Comparison of ENCODE assay signal across 35 mouse cellular contexts in genomic region chr8:121912831-121913230, GRCm38 (mm10). TPM values are rescaled to one million over a fixed set of nuclear protein-coding genes. Genes with fewer than 3 reads are reported as not detected.
A peak's percentile ranks its signal among the peaks of the same experiment; 100 is the strongest.
DNase-seq lines count a peak whose midpoint lies in the region; ATAC-seq and TF ChIP-seq lines count a peak whose summit lies in the region.
"Had no signal": no experiment of that assay in that cellular context is flagged by ENCODE, and none has a peak within 500 bp of the region (broad histone marks: within the 10 kb centered on the region; RNA-seq: fewer than 3 reads in every experiment).

No protein-coding gene starts in this region.

- no peak overlapping the region for H3K4me2 ChIP-seq in hindbrain, postnatal 0 days (ENCODE audit: low read depth, low read length)
- no peak overlapping the region for H3K4me2 ChIP-seq in liver, embryonic 13.5 days
- H3K4me2 ChIP-seq in midbrain, embryonic 13.5 days (replicated peaks) = no peak overlapping the region
- H3K4me2 ChIP-seq: embryonic facial prominence, embryonic 15.5 days; forebrain, embryonic 12.5 days; heart, embryonic 15.5 days; limb, embryonic 13.5 days had no signal

- no peak for DNase-seq in hindbrain, postnatal 0 days (ENCODE audit: low spot score)
- no peak for DNase-seq in hindbrain, embryonic 10.5 days (ENCODE audit: low spot score)
- no peak for DNase-seq in testis, postnatal 10 days (ENCODE audit: low spot score)
- DNase-seq in liver, embryonic 13.5 days = no peak
- DNase-seq in heart, postnatal 10 days = no peak
- DNase-seq: adrenal gland, adult 2 months; adrenal gland, postnatal 36 days; cerebellum, adult 2 months; cerebellum, postnatal 14 days; gastrocnemius, postnatal 14 days; heart, adult 11 months; heart, postnatal 4 days; kidney, adult 9 months; kidney, postnatal 10 days; layer of hippocampus, adult 9-11 months; lung, adult 18-20 months; lung, postnatal 10 days; midbrain, embryonic 14.5 days; right cerebral cortex, postnatal 4 days had no signal

- TF ChIP-seq POLR2A in testis, adult 2 months (IDR thresholded peaks at IDR 0.05; ENCODE audit: control insufficient read depth, low read depth, low read length) = no peak

- no peaks in the 10 kb centered on the region for H3K27me3 ChIP-seq in hindbrain, postnatal 0 days (ENCODE audit: insufficient read depth, low read length)
- H3K27me3 ChIP-seq in hindbrain, embryonic 10.5 days (ENCODE audit: insufficient read depth, poor library complexity, severe bottlenecking) = peaks cover 26% of the 10 kb centered on the region
- no peaks in the 10 kb centered on the region for H3K27me3 ChIP-seq in testis, adult 2 months (ENCODE audit: control insufficient read depth, insufficient read depth, low read length)
- H3K27me3 ChIP-seq in liver, embryonic 13.5 days = no peaks in the 10 kb centered on the region
- peaks cover 12% of the 10 kb centered on the region for H3K27me3 ChIP-seq in midbrain, embryonic 13.5 days

- no peak for TF ChIP-seq CTCF in hindbrain, postnatal 0 days (IDR thresholded peaks at IDR 0.05; ENCODE audit: low read depth)
- TF ChIP-seq CTCF in testis, adult 2 months (IDR thresholded peaks at IDR 0.05; ENCODE audit: control insufficient read depth, insufficient read depth, insufficient replicate concordance, low read depth, low read length) = no peak

- 0 out of 2 replicates have a peak overlapping the region, but pooled peaks have one; percentile 13 for H3K9ac ChIP-seq in hindbrain, postnatal 0 days (replicated peaks; ENCODE audit: low read length)
- H3K9ac ChIP-seq in liver, embryonic 13.5 days = peak overlapping the region; percentile 29; the same call in 1 of the 2 replicates
- no peak overlapping the region for H3K9ac ChIP-seq in midbrain, embryonic 13.5 days (replicated peaks)
- H3K9ac ChIP-seq: embryonic facial prominence, embryonic 15.5 days; forebrain, embryonic 12.5 days; heart, embryonic 15.5 days; limb, embryonic 13.5 days had no signal

- H3K36me3 ChIP-seq in hindbrain, postnatal 0 days (ENCODE audit: insufficient read depth, low read length) = no peaks in the 10 kb centered on the region
- H3K36me3 ChIP-seq in hindbrain, embryonic 10.5 days = no peaks in the 10 kb centered on the region
- no peaks in the 10 kb centered on the region; the same call in 1 of the 2 replicates for H3K36me3 ChIP-seq in testis, adult 2 months (ENCODE audit: control insufficient read depth, insufficient read depth, low read length)
- H3K36me3 ChIP-seq in liver, embryonic 13.5 days = no peaks in the 10 kb centered on the region
- no peaks in the 10 kb centered on the region for H3K36me3 ChIP-seq in midbrain, embryonic 13.5 days
- H3K36me3 ChIP-seq: embryonic facial prominence, embryonic 10.5 days; embryonic facial prominence, embryonic 15.5 days; forebrain, embryonic 12.5 days; heart, embryonic 10.5 days; heart, embryonic 15.5 days; limb, embryonic 13.5 days had no signal

- H3K4me3 ChIP-seq in hindbrain, postnatal 0 days (ENCODE audit: low read length) = no peak overlapping the region
- H3K4me3 ChIP-seq in hindbrain, embryonic 10.5 days = no peak overlapping the region
- no peak overlapping the region for H3K4me3 ChIP-seq in testis, adult 2 months (ENCODE audit: control insufficient read depth, low read depth, low read length)
- no peak overlapping the region for H3K4me3 ChIP-seq in liver, embryonic 13.5 days (replicated peaks)
- no peak overlapping the region for H3K4me3 ChIP-seq in midbrain, embryonic 13.5 days (replicated peaks)
- H3K4me3 ChIP-seq: embryonic facial prominence, embryonic 10.5 days; embryonic facial prominence, embryonic 15.5 days; forebrain, embryonic 12.5 days; heart, embryonic 10.5 days; heart, embryonic 15.5 days; limb, embryonic 13.5 days had no signal

- intact Hi-C loops in heart, postnatal 10 days (cut with DNase I) = no loop called here

- no peak for ATAC-seq in hindbrain, postnatal 0 days
- ATAC-seq in liver, embryonic 13.5 days (ENCODE audit: low read depth) = peak; percentile 63
- ATAC-seq in midbrain, embryonic 13.5 days = no peak
- ATAC-seq: activated CD4-positive, CD25-positive, alpha-beta regulatory T cell, adult 4 months; CD4-positive, CD25-positive, alpha-beta regulatory T cell, adult 4 months; intestine, postnatal 0 days had no signal

- WGBS in hindbrain, postnatal 0 days = 70% methylated on average over 3 of the region's 3 CpGs
- WGBS in hindbrain, embryonic 10.5 days = 78% methylated on average over 3 of the region's 3 CpGs
- WGBS in liver, embryonic 13.5 days (ENCODE audit: insufficient replicate concordance) = 48% methylated on average over 3 of the region's 3 CpGs
- 75% methylated on average over 3 of the region's 3 CpGs for WGBS in midbrain, embryonic 13.5 days

- H3K4me1 ChIP-seq in hindbrain, postnatal 0 days (ENCODE audit: insufficient read depth, low read length) = no peaks in the 10 kb centered on the region
- H3K4me1 ChIP-seq in hindbrain, embryonic 10.5 days (replicated peaks) = peaks cover 38% of the 10 kb centered on the region
- peaks cover 23% of the 10 kb centered on the region for H3K4me1 ChIP-seq in testis, adult 2 months (ENCODE audit: control insufficient read depth, insufficient read depth, low read length)
- peaks cover 59% of the 10 kb centered on the region for H3K4me1 ChIP-seq in liver, embryonic 13.5 days (replicated peaks)
- H3K4me1 ChIP-seq in midbrain, embryonic 13.5 days (replicated peaks) = peaks cover 6% of the 10 kb centered on the region

- H3K9me3 ChIP-seq in hindbrain, postnatal 0 days (ENCODE audit: low read length) = no peaks in the 10 kb centered on the region
- no peaks in the 10 kb centered on the region for H3K9me3 ChIP-seq in hindbrain, embryonic 10.5 days
- no peaks in the 10 kb centered on the region for H3K9me3 ChIP-seq in liver, embryonic 13.5 days (replicated peaks)
- H3K9me3 ChIP-seq in midbrain, embryonic 13.5 days = no peaks in the 10 kb centered on the region
- H3K9me3 ChIP-seq: embryonic facial prominence, embryonic 10.5 days; embryonic facial prominence, embryonic 15.5 days; forebrain, embryonic 12.5 days; heart, embryonic 10.5 days; heart, embryonic 15.5 days; limb, embryonic 13.5 days had no signal

- H3K27ac ChIP-seq in hindbrain, postnatal 0 days = 0 out of 2 replicates have a peak overlapping the region, but pooled peaks have one; percentile 36
- no peak overlapping the region for H3K27ac ChIP-seq in hindbrain, embryonic 10.5 days
- peak overlapping the region; percentile 5; the same call in 1 of the 2 replicates for H3K27ac ChIP-seq in testis, adult 2 months (ENCODE audit: control insufficient read depth, insufficient read depth, low read depth, low read length)
- no peak overlapping the region for H3K27ac ChIP-seq in liver, embryonic 13.5 days
- H3K27ac ChIP-seq in midbrain, embryonic 13.5 days = no peak overlapping the region
- H3K27ac ChIP-seq: embryonic facial prominence, embryonic 10.5 days; embryonic facial prominence, embryonic 15.5 days; forebrain, embryonic 12.5 days; heart, embryonic 10.5 days; heart, embryonic 15.5 days; limb, embryonic 13.5 days; macrophage; stomach, postnatal 0 days had no signal

RNA-seq across cellular contexts. Expression of gene Slc7a5, which starts 5.3 kb away (rescaled TPM):
- total RNA-seq in hindbrain, postnatal 0 days (2014; rRNA removed) = 148 and 163 TPM in 2 replicates
- polyA plus RNA-seq in hindbrain, postnatal 0 days (2015; fragmentation: Nextera tagmentation; extraction: Ambion mirVana) = 60.1 and 72.1 TPM in 2 replicates
- polyA plus RNA-seq in hindbrain, embryonic 10.5 days (2016; fragmentation: Nextera tagmentation; extraction: Ambion mirVana) = 27.2 and 27.6 TPM in 2 replicates
- 84.9 and 104 TPM in 2 replicates for polyA plus RNA-seq in testis, adult 2 months (2012; rRNA removed)
- 32.2 and 37.5 TPM in 2 replicates for polyA plus RNA-seq in liver, embryonic 13.5 days (2015; fragmentation: Nextera tagmentation; extraction: Ambion mirVana)
- total RNA-seq in heart, postnatal 10 days (2021) = 10 to 100 TPM in 1 of 2 experiments, 1 to 10 TPM in 1; 8.6 to 11.3 TPM
- 34.2 and 37.3 TPM in 2 replicates for polyA plus RNA-seq in midbrain, embryonic 13.5 days (2015; fragmentation: Nextera tagmentation; extraction: Ambion mirVana)

RNA-seq across cellular contexts. Expression of gene Car5a, which starts 31.9 kb away (rescaled TPM):
- 0.42 TPM in 1 of 2 replicates, not detected in the other for total RNA-seq in hindbrain, postnatal 0 days (2014; rRNA removed)
- 0.23 and 0.50 TPM in 2 replicates for polyA plus RNA-seq in hindbrain, postnatal 0 days (2015; fragmentation: Nextera tagmentation; extraction: Ambion mirVana)
- 0.12 and 0.17 TPM in 2 replicates for polyA plus RNA-seq in hindbrain, embryonic 10.5 days (2016; fragmentation: Nextera tagmentation; extraction: Ambion mirVana)
- not detected in 2 replicates for polyA plus RNA-seq in testis, adult 2 months (2012; rRNA removed)
- polyA plus RNA-seq in liver, embryonic 13.5 days (2015; fragmentation: Nextera tagmentation; extraction: Ambion mirVana) = 0.88 and 1.1 TPM in 2 replicates
- not detected for total RNA-seq in heart, postnatal 10 days (2021)
- 0.12 and 0.53 TPM in 2 replicates for polyA plus RNA-seq in midbrain, embryonic 13.5 days (2015; fragmentation: Nextera tagmentation; extraction: Ambion mirVana)
- total RNA-seq: adrenal gland, postnatal 36 days; gastrocnemius, postnatal 14 days; heart, postnatal 4 days; left cerebral cortex, postnatal 36 days; megakaryocyte-erythroid progenitor cell, adult 5-6 weeks had no signal
- polyA plus RNA-seq: CD4-positive, CD25-positive, alpha-beta regulatory T cell, adult 4 months; embryonic facial prominence, embryonic 10.5 days; heart, embryonic 10.5 days; heart, embryonic 15.5 days; limb, embryonic 13.5 days; macrophage; midbrain, embryonic 14.5 days; neural tube, embryonic 11.5 days had no signal

RNA-seq across cellular contexts. Expression of gene Banp, which starts 36.7 kb away (rescaled TPM):
- total RNA-seq in hindbrain, postnatal 0 days (2014; rRNA removed) = 59.7 and 62.5 TPM in 2 replicates
- polyA plus RNA-seq in hindbrain, postnatal 0 days (2015; fragmentation: Nextera tagmentation; extraction: Ambion mirVana) = 22.5 and 22.8 TPM in 2 replicates
- 56.9 and 64.5 TPM in 2 replicates for polyA plus RNA-seq in hindbrain, embryonic 10.5 days (2016; fragmentation: Nextera tagmentation; extraction: Ambion mirVana)
- 15.6 and 18.6 TPM in 2 replicates for polyA plus RNA-seq in testis, adult 2 months (2012; rRNA removed)
- polyA plus RNA-seq in liver, embryonic 13.5 days (2015; fragmentation: Nextera tagmentation; extraction: Ambion mirVana) = 14.5 and 18.1 TPM in 2 replicates
- total RNA-seq in heart, postnatal 10 days (2021) = 10 to 100 TPM in 1 of 2 experiments, 1 to 10 TPM in 1; 9.8 to 11.9 TPM
- 59.0 and 62.4 TPM in 2 replicates for polyA plus RNA-seq in midbrain, embryonic 13.5 days (2015; fragmentation: Nextera tagmentation; extraction: Ambion mirVana)

Comparison
In these comparisons a context has a peak if more than half of its experiments do, and no peak if none do; other contexts are left out.
1. H3K27ac ChIP-seq: peak in hindbrain, postnatal 0 days (single experiment) and testis, adult 2 months (single experiment); none in hindbrain, embryonic 10.5 days (single experiment), liver, embryonic 13.5 days (single experiment) and midbrain, embryonic 13.5 days (single experiment).